Mouse (Mus musculus) olfactory bulb, adult 2 months (tissue): ENCODE data around the gene Kif13a. TPM values are rescaled to one million over a fixed set of nuclear protein-coding genes. Genes with fewer than 3 reads are reported as not detected.

ENCODE experiments used
- H3K27ac ChIP-seq: fragments of 200-500 bp; 2 replicates; pipeline ENCODE4 v1.5.1; 2012; ENCODE audit warnings: low read depth, low read length; ENCODE audit not compliant: insufficient read depth
- H3K4me1 ChIP-seq: fragments of 200-500 bp; 2 replicates; pipeline ENCODE4 v1.6.1; 2012; ENCODE audit warnings: low read length; ENCODE audit not compliant: control insufficient read depth, insufficient read depth
- H3K4me3 ChIP-seq: fragments of 200-500 bp; 2 replicates; pipeline ENCODE4 v1.5.1; 2012; ENCODE audit warnings: mild to moderate bottlenecking, low read depth, low read length, moderate library complexity; ENCODE audit not compliant: insufficient read depth
- CTCF ChIP-seq: fragments of 200-500 bp; IDR thresholded peaks from 2 replicates; pipeline ENCODE4 v1.5.1; 2012; ENCODE audit warnings: low read depth, mild to moderate bottlenecking, low read length, moderate library complexity; ENCODE audit not compliant: insufficient read depth
- POLR2A ChIP-seq: fragments of 200-500 bp; IDR thresholded peaks from 2 replicates; pipeline ENCODE4 v1.6.1; 2012; ENCODE audit warnings: mild to moderate bottlenecking, low read depth, low read length, moderate library complexity; ENCODE audit not compliant: insufficient read depth
- WGBS: fragments of 180-500 bp; shearing (Covaris S2); methylation state at CpG from one replicate; pipeline ENCODE4 v1.1.7; 2018; 5-methylcytosine and 5-hydroxymethylcytosine counted together
- polyA plus RNA-seq: library from polyadenylated mRNA; stranded (reverse); fragments of >200 nt; gene quantifications from 2 replicates; pipeline ENCODE4 v1.2.4, GENCODE M21; 2012; ENCODE audit warnings: low replicate concordance; ENCODE audit not compliant: missing spikeins, insufficient read depth, insufficient read length

Kif13a gene
- polyA plus RNA-seq, 1 experiment = not detected

DNA sequence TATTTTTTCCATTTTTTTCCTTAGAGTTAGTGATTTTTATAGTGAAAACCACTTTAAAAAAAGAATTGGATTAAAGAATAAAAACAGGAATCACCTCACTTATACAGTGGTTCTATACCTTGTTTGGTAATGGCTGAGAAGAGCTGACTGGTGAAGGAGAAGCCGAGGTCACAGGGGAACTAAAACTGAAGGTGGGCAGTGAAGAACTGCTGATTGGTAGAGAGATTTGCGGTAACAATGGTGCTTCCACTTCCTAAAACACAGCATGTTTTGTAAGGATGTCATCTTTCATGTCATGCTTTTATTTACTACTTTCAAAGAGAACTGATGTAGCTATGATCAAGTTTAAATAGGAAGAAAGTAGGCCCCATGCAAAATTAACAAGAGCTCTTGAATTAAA, 228.2 kb downstream of the Kif13a start:
- Histone ChIP-seq H3K27ac (no peak overlapping the region), H3K4me1 (no peaks in the 10 kb centered on the region), H3K4me3 (no peak overlapping the region)
- TF ChIP-seq CTCF (no peak), POLR2A (no peak)
- WGBS = 95% methylated on average over 2 of the region's 2 CpGs

DNA sequence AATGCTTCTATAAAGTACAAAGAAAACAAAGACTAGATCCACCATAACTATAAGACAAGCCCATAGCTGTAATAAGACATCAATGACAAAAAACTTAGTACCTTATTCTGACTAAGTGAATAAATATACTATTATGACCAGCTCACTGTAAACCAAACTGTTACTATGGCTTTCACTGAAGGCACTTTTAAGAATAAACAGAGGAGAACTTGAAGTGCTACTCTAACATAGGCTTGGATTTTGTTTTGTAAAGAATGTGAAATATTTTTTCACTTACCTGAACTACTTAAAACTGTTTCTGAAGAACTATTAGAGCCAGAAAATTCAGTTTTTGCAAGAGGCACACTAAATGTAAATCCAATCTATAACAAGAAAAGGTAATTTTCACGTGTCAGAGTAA, 230.3 kb downstream of the Kif13a start:
- TF ChIP-seq CTCF (no peak), POLR2A (no peak)
- 95% methylated on average over 1 of the region's 1 CpGs for WGBS
- Histone ChIP-seq H3K27ac (no peak overlapping the region), H3K4me1 (no peaks in the 10 kb centered on the region), H3K4me3 (no peak overlapping the region)

Other genes with a start within 250 kb of the Kif13a start
- not detected in 2 replicates for gene Nup153, start 201.9 kb downstream of the Kif13a start, polyA plus RNA-seq
- not detected in 2 replicates for gene Nhlrc1, start 85.0 kb upstream of the Kif13a start, polyA plus RNA-seq
- not detected in 2 replicates for gene Kdm1b, start 113.6 kb upstream of the Kif13a start, polyA plus RNA-seq
- gene Tpmt, start 114.9 kb upstream of the Kif13a start, polyA plus RNA-seq = not detected in 2 replicates
- 352 TPM in 1 of 2 replicates, not detected in the other for gene Dek, start 176.3 kb upstream of the Kif13a start, polyA plus RNA-seq
- gene Rnf144b, start 192.8 kb upstream of the Kif13a start, polyA plus RNA-seq = not detected in 2 replicates